Mouse (Mus musculus) MEL (cell line): ENCODE measurements around the gene Ngp. TPM values are rescaled to one million over a fixed set of nuclear protein-coding genes. Genes with fewer than 3 reads are reported as not detected.

ENCODE experiments used
- DNase-seq: peaks from one replicate; pipeline ENCODE4 v3.0.0; 2011; ENCODE audit warnings: low read depth, low spot score
- H3K27ac ChIP-seq: 2 replicates; pipeline ENCODE4 v1.5.1; 2012; ENCODE audit warnings: low read depth, mild to moderate bottlenecking, control low read depth, low read length, moderate library complexity; ENCODE audit not compliant: control insufficient read depth
- H3K27me3 ChIP-seq, 2 experiments: fragments of 150-350 bp in 1 of 2; sonication (generic) in 1 of 2; 2 replicates each; pipeline ENCODE4 v1.6.1; 2012; ENCODE audit warnings: low read length in 2 of 2, mild to moderate bottlenecking in 2 of 2, improper control_type of control experiment in 1 of 2, moderate library complexity in 1 of 2; ENCODE audit not compliant: insufficient read depth in 2 of 2, control insufficient read depth in 1 of 2
- H3K36me3 ChIP-seq, 2 experiments: 2 replicates each; pipeline ENCODE4 v1.6.1; 2012 to 2014; ENCODE audit warnings: low read length in 2 of 2, improper control_type of control experiment in 1 of 2, inconsistent platforms in 1 of 2, mild to moderate bottlenecking in 1 of 2; ENCODE audit not compliant: insufficient read depth in 2 of 2, control insufficient read depth in 1 of 2
- H3K4me1 ChIP-seq, 2 experiments: fragments of 150-350 bp in 1 of 2; sonication (generic) in 1 of 2; 2 replicates each; pipeline ENCODE4 v1.6.1; 2012; ENCODE audit warnings: low read length in 2 of 2, improper control_type of control experiment in 1 of 2, mild to moderate bottlenecking in 1 of 2; ENCODE audit not compliant: insufficient read depth in 2 of 2, control insufficient read depth in 1 of 2
- H3K4me3 ChIP-seq, 2 experiments: fragments of 150-350 bp in 1 of 2; sonication (generic) in 1 of 2; 2 replicates each; pipeline ENCODE4 v1.5.1; 2012; ENCODE audit warnings: low read depth in 2 of 2, low read length in 2 of 2, mild to moderate bottlenecking in 2 of 2, moderate library complexity in 2 of 2, control low read depth in 1 of 2, improper control_type of control experiment in 1 of 2; ENCODE audit not compliant: control insufficient read depth in 1 of 2, insufficient read depth in 1 of 2
- H3K79me2 ChIP-seq: 2 replicates; pipeline ENCODE4 v1.6.1; 2012; ENCODE audit warnings: mild to moderate bottlenecking, low read length, moderate library complexity; ENCODE audit not compliant: control insufficient read depth, poor library complexity, insufficient read depth
- H3K9ac ChIP-seq: 2 replicates; pipeline ENCODE4 v1.6.1; 2012; ENCODE audit warnings: low read depth, mild to moderate bottlenecking, control low read depth, low read length, moderate library complexity; ENCODE audit not compliant: control insufficient read depth, poor library complexity, severe bottlenecking
- H3K9me3 ChIP-seq: fragments of 150-350 bp; sonication (generic); replicated peaks from 2 replicates; pipeline ENCODE4 v1.6.1; 2012; ENCODE audit warnings: mild to moderate bottlenecking, low read length, improper control_type of control experiment, moderate library complexity; ENCODE audit not compliant: insufficient read depth
- BHLHE40 ChIP-seq: IDR thresholded peaks from 2 replicates; pipeline ENCODE4 v1.6.1; 2012; ENCODE audit warnings: low read depth, mild to moderate bottlenecking, inconsistent platforms, low read length, improper control_type of control experiment, borderline replicate concordance
- CHD1 ChIP-seq: IDR thresholded peaks from 2 replicates; pipeline ENCODE4 v1.6.1; 2012; ENCODE audit warnings: low read depth, mild to moderate bottlenecking, inconsistent platforms, low read length, improper control_type of control experiment
- CHD2 ChIP-seq: IDR thresholded peaks from 2 replicates; pipeline ENCODE4 v1.6.1; 2011; ENCODE audit warnings: low read length, improper control_type of control experiment
- CTCF ChIP-seq, 3 experiments: IDR thresholded peaks in 2 of 3; conservative IDR thresholded peaks in 1 of 3; 2 replicates each; pipeline ENCODE4 v1.5.1; 2011 to 2012; ENCODE audit warnings: low read length in 3 of 3, low read depth in 2 of 3, mild to moderate bottlenecking in 2 of 3, improper control_type of control experiment in 1 of 3, inconsistent platforms in 1 of 3, mixed read lengths in 1 of 3, moderate library complexity in 1 of 3; ENCODE audit not compliant: control insufficient read depth in 1 of 3, insufficient read depth in 1 of 3, poor library complexity in 1 of 3, severe bottlenecking in 1 of 3
- E2F4 ChIP-seq: IDR thresholded peaks from 2 replicates; pipeline ENCODE4 v1.6.1; 2011; ENCODE audit warnings: low read depth, low read length, improper control_type of control experiment, borderline replicate concordance
- ELF1 ChIP-seq: IDR thresholded peaks from 2 replicates; pipeline ENCODE4 v1.6.1; 2014; ENCODE audit warnings: low read depth, mild to moderate bottlenecking, inconsistent platforms, low read length, improper control_type of control experiment, moderate library complexity
- ETS1 ChIP-seq: IDR thresholded peaks from 2 replicates; pipeline ENCODE4 v1.6.1; 2012; ENCODE audit warnings: low read depth, mild to moderate bottlenecking, inconsistent platforms, low read length, improper control_type of control experiment, moderate library complexity
- GATA1 ChIP-seq: IDR thresholded peaks from 2 replicates; pipeline ENCODE4 v1.6.1; 2011; ENCODE audit warnings: low read depth, low read length, improper control_type of control experiment
- HCFC1 ChIP-seq: IDR thresholded peaks from 2 replicates; pipeline ENCODE4 v1.6.1; 2012; ENCODE audit warnings: low read depth, mild to moderate bottlenecking, inconsistent platforms, low read length, improper control_type of control experiment, moderate library complexity
- JUND ChIP-seq: IDR thresholded peaks from 2 replicates; pipeline ENCODE4 v1.6.1; 2011; ENCODE audit warnings: low read depth, mild to moderate bottlenecking, improper control_type of control experiment, low read length
- MAFK ChIP-seq: IDR thresholded peaks from 2 replicates; pipeline ENCODE4 v1.6.1; 2011; ENCODE audit warnings: low read depth, mild to moderate bottlenecking, low read length, improper control_type of control experiment, borderline replicate concordance
- MAX ChIP-seq: IDR thresholded peaks from 2 replicates; pipeline ENCODE4 v1.6.1; 2011; ENCODE audit warnings: low read length, improper control_type of control experiment
- MAZ ChIP-seq: IDR thresholded peaks from 2 replicates; pipeline ENCODE4 v1.6.1; 2012; ENCODE audit warnings: low read depth, mild to moderate bottlenecking, inconsistent platforms, low read length, improper control_type of control experiment
- MEF2A ChIP-seq: IDR thresholded peaks from 2 replicates; pipeline ENCODE4 v1.6.1; 2014; ENCODE audit warnings: low read depth, mild to moderate bottlenecking, inconsistent platforms, low read length, improper control_type of control experiment; ENCODE audit not compliant: poor library complexity, insufficient replicate concordance, severe bottlenecking; ENCODE audit errors: extremely low read depth
- MXI1 ChIP-seq: IDR thresholded peaks from 2 replicates; pipeline ENCODE4 v1.6.1; 2011; ENCODE audit warnings: mild to moderate bottlenecking, low read depth, low read length, improper control_type of control experiment
- MYB ChIP-seq: IDR thresholded peaks from 2 replicates; pipeline ENCODE4 v1.6.1; 2011; ENCODE audit warnings: mild to moderate bottlenecking, low read depth, low read length, improper control_type of control experiment
- MYC ChIP-seq: IDR thresholded peaks from 2 replicates; pipeline ENCODE4 v1.6.1; 2011; ENCODE audit warnings: low read depth, mild to moderate bottlenecking, low read length, improper control_type of control experiment, moderate library complexity
- NELFE ChIP-seq: IDR thresholded peaks from 2 replicates; pipeline ENCODE4 v1.6.1; 2011; ENCODE audit warnings: low read depth, low read length, improper control_type of control experiment
- POLR2AphosphoS2 ChIP-seq: IDR thresholded peaks from 2 replicates; pipeline ENCODE4 v1.6.1; 2011; ENCODE audit warnings: low read length, improper control_type of control experiment
- POLR2AphosphoS5 ChIP-seq: IDR thresholded peaks from 2 replicates; pipeline ENCODE4 v1.6.1; 2012; ENCODE audit warnings: low read depth, borderline replicate concordance, mild to moderate bottlenecking, inconsistent platforms, low read length, moderate library complexity, mixed read lengths
- RAD21 ChIP-seq: IDR thresholded peaks from 2 replicates; pipeline ENCODE4 v1.6.1; 2011; ENCODE audit warnings: mild to moderate bottlenecking, low read depth, low read length, improper control_type of control experiment
- SIN3A ChIP-seq: IDR thresholded peaks from 2 replicates; pipeline ENCODE4 v1.6.1; 2012; ENCODE audit warnings: low read length, improper control_type of control experiment, inconsistent platforms
- SMC3 ChIP-seq: IDR thresholded peaks from 2 replicates; pipeline ENCODE4 v1.6.1; 2011; ENCODE audit warnings: low read depth, low read length, improper control_type of control experiment
- TAL1 ChIP-seq: IDR thresholded peaks from 2 replicates; pipeline ENCODE4 v1.6.1; 2012; ENCODE audit warnings: mild to moderate bottlenecking, inconsistent platforms, low read length, moderate library complexity, mixed read lengths
- TBP ChIP-seq: IDR thresholded peaks from 2 replicates; pipeline ENCODE4 v1.8.0; 2011; ENCODE audit warnings: low read depth, low read length, improper control_type of control experiment
- TCF12 ChIP-seq: IDR thresholded peaks from 2 replicates; pipeline ENCODE4 v1.6.1; 2014; ENCODE audit warnings: low read depth, mild to moderate bottlenecking, inconsistent platforms, low read length, improper control_type of control experiment, moderate library complexity
- UBTF ChIP-seq: IDR thresholded peaks from 2 replicates; pipeline ENCODE4 v1.6.1; 2012; ENCODE audit warnings: low read depth, mild to moderate bottlenecking, inconsistent platforms, low read length, improper control_type of control experiment, moderate library complexity, borderline replicate concordance; ENCODE audit not compliant: insufficient read depth
- USF1 ChIP-seq: IDR thresholded peaks from 2 replicates; pipeline ENCODE4 v1.6.1; 2014; ENCODE audit warnings: low read depth, mild to moderate bottlenecking, inconsistent platforms, low read length, improper control_type of control experiment, moderate library complexity
- USF2 ChIP-seq, 2 experiments: IDR thresholded peaks; 2 replicates each; pipeline ENCODE4 v1.6.1; 2011 to 2012; ENCODE audit warnings: improper control_type of control experiment in 2 of 2, low read length in 2 of 2, borderline replicate concordance in 1 of 2, inconsistent platforms in 1 of 2, low read depth in 1 of 2, mild to moderate bottlenecking in 1 of 2; ENCODE audit not compliant: insufficient read depth in 1 of 2
- ZC3H11A ChIP-seq: IDR thresholded peaks from 2 replicates; pipeline ENCODE4 v1.6.1; 2012; ENCODE audit warnings: low read depth, mild to moderate bottlenecking, inconsistent platforms, low read length, improper control_type of control experiment
- ZKSCAN1 ChIP-seq: IDR thresholded peaks from 2 replicates; pipeline ENCODE4 v1.6.1; 2012; ENCODE audit warnings: low read depth, mild to moderate bottlenecking, inconsistent platforms, low read length, improper control_type of control experiment, moderate library complexity
- polyA plus RNA-seq, 2 experiments: library from polyadenylated mRNA; stranded (reverse) in 1 of 2; unstranded in 1 of 2; fragments of >175 nt in 1 of 2; fragments of >200 nt in 1 of 2; gene quantifications; 2 replicates each; pipeline versions ENCODE4 v1.2.1 to v1.2.4; 2012; ENCODE audit warnings: low replicate concordance in 2 of 2, low read depth in 1 of 2; ENCODE audit not compliant: insufficient read length in 2 of 2, insufficient read depth in 1 of 2, missing spikeins in 1 of 2
- total RNA-seq: library from RNA; depleted of rRNA; stranded (reverse); fragments of 300-350 nt; gene quantifications from 2 replicates; pipeline ENCODE4 v1.2.3, GENCODE M21; 2012

The Ngp gene
- total and polyA plus RNA-seq, 3 experiments = not detected

- Histone ChIP-seq H3K4me1 (peaks cover 4 to 7% of the 10 kb centered on the region in 2 experiments; a peak in 3 of 4 replicates), H3K9me3 (no peaks in the 10 kb centered on the region), H3K27me3 (no peaks in the 10 kb centered on the region), H3K4me3 (no peak overlapping the region), H3K36me3 (peaks cover 0 to 5% of the 10 kb centered on the region in 2 experiments; a peak in 2 of 4 replicates), H3K9ac (no peak overlapping the region), H3K79me2 (peaks cover 17% of the 10 kb centered on the region), H3K27ac (no peak overlapping the region)
- no peak for TF ChIP-seq NELFE
- TF ChIP-seq GATA1 = no peak
- TF ChIP-seq MEF2A = no peak
- TF ChIP-seq RAD21 = peak; percentile 98
- peak; percentile 38; the same call in 1 of the 2 replicates for TF ChIP-seq MXI1
- no peak for TF ChIP-seq MAFK
- TF ChIP-seq ETS1 = no peak
- no peak for TF ChIP-seq POLR2AphosphoS2
- TF ChIP-seq TCF12 = no peak
- TF ChIP-seq E2F4 = no peak
- no peak for TF ChIP-seq MYC
- TF ChIP-seq ELF1 = peak; percentile 75
- peak; percentile 72 for TF ChIP-seq SIN3A
- TF ChIP-seq USF2 (IDR thresholded peaks at IDR 0.05; ENCODE audit: borderline replicate concordance in 1 of 2, insufficient read depth in 1 of 2, low read depth in 1 of 2, low read length in 2 of 2) = no peak
- peak; percentile 97 for TF ChIP-seq SMC3
- no peak for TF ChIP-seq ZKSCAN1
- peak; percentile 86 to 98 (median 89) for TF ChIP-seq CTCF (IDR thresholded peaks at IDR 0.05 in 2 of 3, conservative IDR thresholded peaks at IDR 0.05 in 1 of 3; ENCODE audit: control insufficient read depth in 1 of 3, insufficient read depth in 1 of 3, low read depth in 2 of 3, low read length in 3 of 3, poor library complexity in 1 of 3, severe bottlenecking in 1 of 3)
- no peak for TF ChIP-seq BHLHE40
- TF ChIP-seq JUND = 0 out of 2 replicates have a peak, but pooled peaks have one; percentile 12
- TF ChIP-seq ZC3H11A = peak; percentile 90
- TF ChIP-seq TAL1 = no peak
- TF ChIP-seq MAZ = peak; percentile 74; the same call in 1 of the 2 replicates
- peak; percentile 60 for TF ChIP-seq HCFC1
- TF ChIP-seq TBP = no peak
- no peak for TF ChIP-seq CHD1
- no peak for TF ChIP-seq MYB
- TF ChIP-seq USF1 = no peak
- TF ChIP-seq MAX = no peak
- TF ChIP-seq CHD2 = no peak
- TF ChIP-seq POLR2AphosphoS5 = no peak
- no peak for TF ChIP-seq UBTF
- DNase-seq = peak; percentile 92
Observed at GRCm38 (mm10) chr9:110410908-110411887, 8.3 kb upstream of the Ngp start.
